Mouse (Mus musculus) CH12.LX (cell line): ENCODE data around the gene Ssh2. TPM values are rescaled to one million over a fixed set of nuclear protein-coding genes. Genes with fewer than 3 reads are reported as not detected.

Source experiments
- DNase-seq: peaks from one replicate; pipeline ENCODE4 v3.0.0-alpha.2; 2013; ENCODE audit errors: extremely low read depth
- H3K27ac ChIP-seq: 2 replicates; pipeline ENCODE4 v1.5.1; 2012; ENCODE audit warnings: low read depth, mild to moderate bottlenecking, control low read depth, moderate library complexity; ENCODE audit not compliant: insufficient read depth
- H3K27me3 ChIP-seq: replicated peaks from 2 replicates; pipeline ENCODE3; 2012; ENCODE audit warnings: inconsistent platforms
- H3K36me3 ChIP-seq, 2 experiments: replicated peaks in 1 of 2; 2 replicates each; pipeline versions ENCODE3 to v1.6.1; 2012; ENCODE audit warnings: inconsistent platforms in 1 of 2, low read length in 1 of 2, mild to moderate bottlenecking in 1 of 2, mixed read lengths in 1 of 2, moderate library complexity in 1 of 2; ENCODE audit not compliant: control insufficient read depth in 1 of 2, insufficient read depth in 1 of 2
- H3K4me1 ChIP-seq, 2 experiments: 2 replicates each; pipeline ENCODE4 v1.6.1; 2012; ENCODE audit warnings: inconsistent platforms in 1 of 2, moderate library complexity in 1 of 2; ENCODE audit not compliant: insufficient read depth in 2 of 2, control insufficient read depth in 1 of 2
- H3K4me2 ChIP-seq: 2 replicates; pipeline ENCODE4 v1.6.1; 2012; ENCODE audit warnings: low read depth, mild to moderate bottlenecking, control low read depth; ENCODE audit not compliant: poor library complexity, insufficient read depth, severe bottlenecking
- H3K4me3 ChIP-seq, 3 experiments: fragments of 150-350 bp in 1 of 3; sonication (generic) in 1 of 3; replicated peaks in 1 of 3; 2 replicates each; pipeline versions ENCODE3 to v1.5.1; 2011 to 2012; ENCODE audit warnings: low read depth in 2 of 3, low read length in 2 of 3, mild to moderate bottlenecking in 2 of 3, moderate library complexity in 2 of 3, control low read depth in 1 of 3, improper control_type of control experiment in 1 of 3, inconsistent platforms in 1 of 3, mixed read lengths in 1 of 3; ENCODE audit not compliant: poor library complexity in 1 of 3
- H3K79me2 ChIP-seq: replicated peaks from 2 replicates; pipeline ENCODE4 v1.6.1; 2012; ENCODE audit warnings: mild to moderate bottlenecking, moderate library complexity; ENCODE audit not compliant: control insufficient read depth, poor library complexity, insufficient read depth, severe bottlenecking; ENCODE audit errors: extremely low read depth
- H3K9ac ChIP-seq: 2 replicates; pipeline ENCODE4 v1.6.1; 2012; ENCODE audit warnings: low read depth, mild to moderate bottlenecking, control low read depth, moderate library complexity; ENCODE audit not compliant: insufficient read depth
- H3K9me3 ChIP-seq: replicated peaks from 2 replicates; pipeline ENCODE3; 2012; ENCODE audit warnings: low read length, inconsistent platforms, mixed read lengths
- BHLHE40 ChIP-seq: IDR thresholded peaks from 2 replicates; pipeline ENCODE4 v1.6.1; 2011; ENCODE audit warnings: mild to moderate bottlenecking, low read depth, low read length, improper control_type of control experiment
- CHD1 ChIP-seq: IDR thresholded peaks from 2 replicates; pipeline ENCODE4 v1.6.1; 2012; ENCODE audit warnings: low read depth, low read length, improper control_type of control experiment, inconsistent platforms
- ELF1 ChIP-seq: IDR thresholded peaks from 2 replicates; pipeline ENCODE4 v1.6.1; 2014; ENCODE audit warnings: low read depth, mild to moderate bottlenecking, inconsistent platforms, low read length, improper control_type of control experiment
- EP300 ChIP-seq: IDR thresholded peaks from 2 replicates; pipeline ENCODE4 v1.6.1; 2011; ENCODE audit warnings: low read length, improper control_type of control experiment
- ETS1 ChIP-seq: conservative IDR thresholded peaks from 2 replicates; pipeline ENCODE4 v1.6.1; 2012; ENCODE audit warnings: low read depth, mild to moderate bottlenecking, inconsistent platforms, low read length, improper control_type of control experiment, moderate library complexity
- GABPA ChIP-seq: IDR thresholded peaks from 2 replicates; pipeline ENCODE4 v1.6.1; 2012; ENCODE audit warnings: low read depth, low read length, improper control_type of control experiment, inconsistent platforms; ENCODE audit not compliant: insufficient replicate concordance
- HCFC1 ChIP-seq: IDR thresholded peaks from 2 replicates; pipeline ENCODE4 v1.6.1; 2012; ENCODE audit warnings: low read depth, mild to moderate bottlenecking, inconsistent platforms, low read length, improper control_type of control experiment
- IRF4 ChIP-seq: IDR thresholded peaks from 2 replicates; pipeline ENCODE4 v1.6.1; 2014; ENCODE audit warnings: low read depth, mild to moderate bottlenecking, inconsistent platforms, low read length, improper control_type of control experiment
- MAX ChIP-seq: IDR thresholded peaks from 2 replicates; pipeline ENCODE4 v1.6.1; 2011; ENCODE audit warnings: low read length, improper control_type of control experiment
- MAZ ChIP-seq: IDR thresholded peaks from 2 replicates; pipeline ENCODE4 v1.6.1; 2012; ENCODE audit warnings: low read depth, mild to moderate bottlenecking, inconsistent platforms, low read length, improper control_type of control experiment, moderate library complexity
- MXI1 ChIP-seq: IDR thresholded peaks from 2 replicates; pipeline ENCODE4 v1.6.1; 2011; ENCODE audit warnings: mild to moderate bottlenecking, low read depth, low read length, improper control_type of control experiment
- MYC ChIP-seq: IDR thresholded peaks from 2 replicates; pipeline ENCODE4 v1.6.1; 2011; ENCODE audit warnings: low read depth, mild to moderate bottlenecking, improper control_type of control experiment, low read length
- NRF1 ChIP-seq: IDR thresholded peaks from 2 replicates; pipeline ENCODE4 v1.6.1; 2014; ENCODE audit warnings: low read depth, mild to moderate bottlenecking, inconsistent platforms, low read length, improper control_type of control experiment, moderate library complexity
- PAX5 ChIP-seq: IDR thresholded peaks from 2 replicates; pipeline ENCODE4 v1.6.1; 2012; ENCODE audit warnings: low read length, inconsistent platforms, mixed read lengths
- POLR2A ChIP-seq: IDR thresholded peaks from 2 replicates; pipeline ENCODE4 v1.6.1; 2011; ENCODE audit warnings: low read depth, mild to moderate bottlenecking, improper control_type of control experiment, low read length
- POLR2AphosphoS2 ChIP-seq: IDR thresholded peaks from 2 replicates; pipeline ENCODE4 v1.6.1; 2011; ENCODE audit warnings: low read depth, low read length, improper control_type of control experiment
- RCOR1 ChIP-seq: conservative IDR thresholded peaks from 2 replicates; pipeline ENCODE4 v1.6.1; 2012; ENCODE audit warnings: low read depth, mild to moderate bottlenecking, inconsistent platforms, low read length, improper control_type of control experiment
- SIN3A ChIP-seq: IDR thresholded peaks from 2 replicates; pipeline ENCODE4 v1.6.1; 2012; ENCODE audit warnings: low read length, improper control_type of control experiment, inconsistent platforms
- SMC3 ChIP-seq: IDR thresholded peaks from 2 replicates; pipeline ENCODE4 v1.6.1; 2011; ENCODE audit warnings: low read depth, low read length, improper control_type of control experiment
- USF1 ChIP-seq: IDR thresholded peaks from 2 replicates; pipeline ENCODE4 v1.6.1; 2014; ENCODE audit warnings: low read depth, mild to moderate bottlenecking, inconsistent platforms, low read length, improper control_type of control experiment
- USF2 ChIP-seq: conservative IDR thresholded peaks from 2 replicates; pipeline ENCODE4 v1.6.1; 2011; ENCODE audit warnings: low read depth, low read length, improper control_type of control experiment
- ZC3H11A ChIP-seq: IDR thresholded peaks from 2 replicates; pipeline ENCODE4 v1.6.1; 2012; ENCODE audit warnings: low read depth, mild to moderate bottlenecking, inconsistent platforms, low read length, improper control_type of control experiment
- ZKSCAN1 ChIP-seq: IDR thresholded peaks from 2 replicates; pipeline ENCODE4 v1.6.1; 2012; ENCODE audit warnings: low read depth, inconsistent platforms, low read length, improper control_type of control experiment, borderline replicate concordance
- ZNF384 ChIP-seq: IDR thresholded peaks from 2 replicates; pipeline ENCODE4 v1.6.1; 2012; ENCODE audit warnings: low read depth, low read length, improper control_type of control experiment, inconsistent platforms
- dilution Hi-C: fragments of 300-500 bp; cut with MboI; formaldehyde crosslinking; loops from 2 replicates; pipeline ENCODE4 v1.14.3; 2020; ENCODE audit warnings: low sequenced_read_pairs; ENCODE audit not compliant: extremely low pct_unique_long_range_greater_than_20kb, extremely low pct_ligation_motif_present
- in situ Hi-C: fragments of 300-500 bp; cut with MboI; formaldehyde crosslinking; loops from 3 replicates; pipeline ENCODE4 v1.14.3; 2019; ENCODE audit warnings: low sequenced_read_pairs, low pct_ligation_motif_present, low pct_unique_long_range_greater_than_20kb, mixed read lengths
- polyA plus RNA-seq: library from polyadenylated mRNA; unstranded; fragments of >175 nt; gene quantifications from 2 replicates; pipeline ENCODE4 v1.2.1, GENCODE M21; 2012; ENCODE audit warnings: low read depth; ENCODE audit not compliant: insufficient read length
- total RNA-seq, 2 experiments: library from RNA; depleted of rRNA; stranded (reverse); fragments of 300-350 nt in 1 of 2; fragments of >200 nt in 1 of 2; gene quantifications; 2 replicates each; pipeline ENCODE4 v1.2.3; 2012 to 2014

Ssh2 gene
- total and polyA plus RNA-seq, 3 experiments: 5.9 to 14.6 (median 6.3) TPM

DNA sequence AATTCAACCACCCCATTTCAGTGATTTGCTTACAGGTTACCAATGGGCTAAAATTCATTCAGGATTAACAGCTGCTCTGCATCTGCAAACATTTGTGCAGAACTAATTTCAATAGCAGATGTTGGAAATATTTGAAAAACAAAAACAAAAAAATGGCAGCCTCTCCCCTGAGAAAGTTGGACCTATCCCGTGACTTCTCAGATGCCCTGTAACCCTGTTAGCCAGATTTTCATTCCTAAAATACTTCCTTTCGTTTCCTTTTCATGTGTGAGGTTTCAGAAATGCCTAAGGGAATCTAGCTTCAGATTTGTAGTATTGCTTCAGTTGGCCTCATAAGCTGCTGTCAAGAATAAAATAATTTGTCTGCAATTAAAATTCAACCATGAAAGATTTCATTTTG is 43.4 kb downstream of the Ssh2 start:
- no peaks in the 10 kb centered on the region for H3K4me1 ChIP-seq
- H3K27me3 ChIP-seq: no peaks in the 10 kb centered on the region
- H3K9ac ChIP-seq: no peak overlapping the region
- TF ChIP-seq ELF1: no peak
- no peak for TF ChIP-seq POLR2AphosphoS2
- no peak for TF ChIP-seq BHLHE40
- TF ChIP-seq GABPA: no peak
- TF ChIP-seq PAX5: no peak
- TF ChIP-seq RCOR1: no peak
- TF ChIP-seq IRF4: no peak
- no peak for TF ChIP-seq SIN3A
- no peak for TF ChIP-seq ETS1
- TF ChIP-seq ZKSCAN1: no peak
- no peak for TF ChIP-seq MAZ
- TF ChIP-seq NRF1: no peak
- no peak for TF ChIP-seq ZC3H11A
- no peak for TF ChIP-seq HCFC1
- dilution Hi-C loops (no loop called here), in situ Hi-C loops (no loop called here)
- H3K79me2 ChIP-seq: no peaks in the 10 kb centered on the region; the same call in 1 of the 2 replicates
- H3K4me2 ChIP-seq: no peak overlapping the region
- no peaks in the 10 kb centered on the region for H3K9me3 ChIP-seq
- DNase-seq: no peak
- peaks cover 0 to 2% of the 10 kb centered on the region in 2 experiments for H3K36me3 ChIP-seq
- H3K27ac ChIP-seq: no peak overlapping the region
- no peak overlapping the region for H3K4me3 ChIP-seq

GRCm38 (mm10) chr11:77267401-77267800 is 51.3 kb downstream of the Ssh2 start:
- no peak overlapping the region for H3K27ac ChIP-seq
- no peaks in the 10 kb centered on the region for H3K9me3 ChIP-seq
- no peak overlapping the region for H3K9ac ChIP-seq
- TF ChIP-seq GABPA (no peak), ETS1 (no peak), MAX (no peak), CHD1 (no peak), HCFC1 (no peak), MXI1 (no peak), ZNF384 (no peak), EP300 (no peak), USF1 (no peak), PAX5 (no peak), POLR2A (no peak), RCOR1 (no peak), MAZ (no peak), MYC (no peak), SIN3A (no peak), USF2 (no peak), ZC3H11A (no peak), SMC3 (no peak)
- TF ChIP-seq, all 38 proteins: peak for 0
- H3K4me1 ChIP-seq: no peaks in the 10 kb centered on the region
- DNase-seq: no peak
- H3K79me2 ChIP-seq: peaks cover 3% of the 10 kb centered on the region; the same call in 1 of the 2 replicates
- H3K4me3 ChIP-seq: no peak overlapping the region
- H3K27me3 ChIP-seq: no peaks in the 10 kb centered on the region
- in situ Hi-C loops: no loop called here
- dilution Hi-C loops: no loop called here
- no peak overlapping the region for H3K4me2 ChIP-seq
- H3K36me3 ChIP-seq: peaks cover 0 to 3% of the 10 kb centered on the region in 2 experiments
